Mouse (Mus musculus): ENCODE results near the gene Mecr. TPM values are rescaled to one million over a fixed set of nuclear protein-coding genes. Genes with fewer than 3 reads are reported as not detected.

The Mecr gene
- polyA plus RNA-seq, 1 experiment = 304 TPM

Other genes with a start within 250 kb of the Mecr start
- 3.4 and 17.5 TPM in 2 replicates for gene Ptpru, start 5.2 kb upstream of the Mecr start, polyA plus RNA-seq (2012; ENCODE audit: insufficient read depth, insufficient read length, missing spikeins)
- 16.7 and 26.2 TPM in 2 replicates for gene Srsf4, start 30.1 kb downstream of the Mecr start, polyA plus RNA-seq (2012; ENCODE audit: insufficient read depth, insufficient read length, missing spikeins)
- 1.7 TPM in 1 of 2 replicates, not detected in the other for gene Tmem200b, start 78.3 kb downstream of the Mecr start, polyA plus RNA-seq (2012; ENCODE audit: insufficient read depth, insufficient read length, missing spikeins)
- not detected in 2 replicates for gene Gm10300, start 231.2 kb downstream of the Mecr start, polyA plus RNA-seq (2012; ENCODE audit: insufficient read depth, insufficient read length, missing spikeins)
- 37.1 and 44.1 TPM in 2 replicates for gene Epb41, start 231.9 kb downstream of the Mecr start, polyA plus RNA-seq (2012; ENCODE audit: insufficient read depth, insufficient read length, missing spikeins)

Data from brown adipose tissue, adult 24 weeks (tissue).